Mouse (Mus musculus) cerebellum, adult 18-20 months (tissue): ENCODE data around the gene Ssty1.
"Not testable (repeated sequence)": the region's sequence is repeated elsewhere in the genome, so short reads cannot be mapped to it uniquely, and the experiment has no call there.

Experiments used
- DNase-seq, 2 experiments: peaks; one replicate each; pipeline ENCODE4 v3.0.0; 2021

The Ssty1 gene

DNA sequence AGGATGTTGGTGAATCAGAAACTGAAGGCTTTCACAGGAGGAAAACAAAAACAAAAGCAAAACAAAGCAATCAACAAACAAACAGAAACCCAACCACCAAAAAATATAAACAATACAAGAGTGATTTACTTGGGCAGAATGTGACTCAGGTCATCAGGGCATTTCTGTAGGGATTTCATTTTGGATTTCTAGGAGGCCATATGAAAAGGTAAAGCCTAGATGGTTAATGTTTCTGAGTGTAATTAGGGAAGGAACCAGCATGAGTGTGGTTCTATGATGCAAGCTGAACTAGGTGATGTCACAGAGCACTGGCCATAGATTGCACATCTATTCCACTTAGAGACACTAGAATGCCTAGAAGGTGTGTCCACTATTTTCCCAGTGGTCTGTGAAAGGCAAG lies at the start of gene Ssty1:
Gene Ssty1 (plus strand): TSS at position 301 of the 400 bp plus-strand sequence.
- not testable (repeated sequence) for DNase-seq

DNA sequence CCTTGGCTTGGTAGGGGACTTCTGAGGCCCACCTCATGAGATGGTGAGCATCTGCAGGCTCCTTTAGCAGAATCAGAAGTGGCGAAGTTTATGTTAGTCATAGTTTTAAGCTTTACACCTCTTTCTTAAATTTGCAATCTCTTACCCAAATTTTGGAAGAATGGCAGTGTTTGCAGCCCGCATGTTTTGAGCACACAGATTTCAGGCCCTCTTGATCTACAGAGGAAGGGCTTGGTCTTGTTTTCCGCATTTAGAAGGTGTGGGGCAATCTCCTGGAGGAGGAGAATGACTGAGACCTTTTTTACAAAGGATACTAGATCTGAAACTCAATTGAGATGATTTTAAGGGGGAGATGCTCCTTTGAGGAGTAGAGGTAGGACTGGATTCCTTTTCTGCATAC lies 27.2 kb upstream of the Ssty1 start, which contains the start of gene Gm21764:
Gene Gm21764 (minus strand): TSS at position 101 of the 400 bp plus-strand sequence.
- DNase-seq: not testable (repeated sequence)
